Mouse (Mus musculus): Measurements from ENCODE around the gene Acbd4. TPM values are rescaled to one million over a fixed set of nuclear protein-coding genes. Genes with fewer than 3 reads are reported as not detected.

The Acbd4 gene
- polyA plus RNA-seq, 1 experiment from 2014 or later, result 17.0 TPM

- WGBS, result 93% methylated on average over 4 of the region's 4 CpGs
- Histone ChIP-seq H3K27me3 (replicated peaks; ENCODE audit: control insufficient read depth, insufficient read depth, low read length) (no peaks in the 10 kb centered on the region), H3K36me3 (ENCODE audit: control insufficient read depth, insufficient read depth) (peaks cover 31% of the 10 kb centered on the region), H3K4me1 (replicated peaks; ENCODE audit: control insufficient read depth, insufficient read depth, low read length) (no peaks in the 10 kb centered on the region), H3K9me3 (ENCODE audit: control insufficient read depth, low read length) (no peaks in the 10 kb centered on the region), H3K9ac (replicated peaks; ENCODE audit: low read depth, low read length) (no peak overlapping the region), H3K4me2 (ENCODE audit: low read length) (no peak overlapping the region), H3K4me3 (replicated peaks; ENCODE audit: low read length) (no peak overlapping the region), H3K27ac (ENCODE audit: low read length) (no peak overlapping the region)
- ATAC-seq, result no peak
These were observed 33.2 kb upstream of the Acbd4 start for GRCm38 (mm10) chr11:103068272-103068671.

GRCm38 (mm10) chr11:103068884-103069283 lies 32.6 kb upstream of the Acbd4 start:
- Histone ChIP-seq H3K36me3 (ENCODE audit: control insufficient read depth, insufficient read depth) (peaks cover 27% of the 10 kb centered on the region), H3K9me3 (ENCODE audit: control insufficient read depth, low read length) (no peaks in the 10 kb centered on the region), H3K4me2 (ENCODE audit: low read length) (no peak overlapping the region), H3K27me3 (replicated peaks; ENCODE audit: control insufficient read depth, insufficient read depth, low read length) (no peaks in the 10 kb centered on the region), H3K9ac (replicated peaks; ENCODE audit: low read depth, low read length) (no peak overlapping the region), H3K4me1 (replicated peaks; ENCODE audit: control insufficient read depth, insufficient read depth, low read length) (no peaks in the 10 kb centered on the region), H3K4me3 (replicated peaks; ENCODE audit: low read length) (no peak overlapping the region), H3K27ac (ENCODE audit: low read length) (no peak overlapping the region)
- 91% methylated on average over 11 of the region's 11 CpGs for WGBS
- no peak for ATAC-seq

GRCm38 (mm10) chr11:103069731-103070130 lies 31.8 kb upstream of the Acbd4 start:
- H3K9ac ChIP-seq (replicated peaks; ENCODE audit: low read depth, low read length), result no peak overlapping the region
- no peak overlapping the region for H3K4me2 ChIP-seq (ENCODE audit: low read length)
- H3K4me1 ChIP-seq (replicated peaks; ENCODE audit: control insufficient read depth, insufficient read depth, low read length), result no peaks in the 10 kb centered on the region
- ATAC-seq, result no peak
- 100% methylated on average over 2 of the region's 2 CpGs for WGBS
- peaks cover 19% of the 10 kb centered on the region for H3K36me3 ChIP-seq (ENCODE audit: control insufficient read depth, insufficient read depth)
- no peak overlapping the region for H3K27ac ChIP-seq (ENCODE audit: low read length)
- H3K4me3 ChIP-seq (replicated peaks; ENCODE audit: low read length), result no peak overlapping the region
- no peaks in the 10 kb centered on the region for H3K27me3 ChIP-seq (replicated peaks; ENCODE audit: control insufficient read depth, insufficient read depth, low read length)
- no peaks in the 10 kb centered on the region for H3K9me3 ChIP-seq (ENCODE audit: control insufficient read depth, low read length)

GRCm38 (mm10) chr11:103070322-103070880 lies 31.1 kb upstream of the Acbd4 start:
- H3K9me3 ChIP-seq (ENCODE audit: control insufficient read depth, low read length), result no peaks in the 10 kb centered on the region
- no peak overlapping the region for H3K4me2 ChIP-seq (ENCODE audit: low read length)
- H3K27me3 ChIP-seq (replicated peaks; ENCODE audit: control insufficient read depth, insufficient read depth, low read length), result no peaks in the 10 kb centered on the region
- H3K27ac ChIP-seq (ENCODE audit: low read length), result no peak overlapping the region
- H3K4me1 ChIP-seq (replicated peaks; ENCODE audit: control insufficient read depth, insufficient read depth, low read length), result no peaks in the 10 kb centered on the region
- no peak overlapping the region for H3K9ac ChIP-seq (replicated peaks; ENCODE audit: low read depth, low read length)
- ATAC-seq, result no peak
- H3K4me3 ChIP-seq (replicated peaks; ENCODE audit: low read length), result no peak overlapping the region
- peaks cover 15% of the 10 kb centered on the region for H3K36me3 ChIP-seq (ENCODE audit: control insufficient read depth, insufficient read depth)
- 92% methylated on average over 10 of the region's 10 CpGs for WGBS

- Histone ChIP-seq H3K9ac (replicated peaks; ENCODE audit: low read depth, low read length) (no peak overlapping the region), H3K4me1 (replicated peaks; ENCODE audit: control insufficient read depth, insufficient read depth, low read length) (no peaks in the 10 kb centered on the region), H3K9me3 (ENCODE audit: control insufficient read depth, low read length) (no peaks in the 10 kb centered on the region), H3K36me3 (ENCODE audit: control insufficient read depth, insufficient read depth) (peaks cover 6% of the 10 kb centered on the region), H3K4me2 (ENCODE audit: low read length) (no peak overlapping the region), H3K27ac (ENCODE audit: low read length) (no peak overlapping the region), H3K4me3 (replicated peaks; ENCODE audit: low read length) (no peak overlapping the region), H3K27me3 (replicated peaks; ENCODE audit: control insufficient read depth, insufficient read depth, low read length) (no peaks in the 10 kb centered on the region)
- ATAC-seq, result no peak
- 95% methylated on average over 7 of the region's 7 CpGs for WGBS
These were observed 27.8 kb upstream of the Acbd4 start for GRCm38 (mm10) chr11:103073671-103074070.

- Histone ChIP-seq H3K4me3 (replicated peaks; ENCODE audit: low read length) (no peak overlapping the region), H3K4me1 (replicated peaks; ENCODE audit: control insufficient read depth, insufficient read depth, low read length) (no peaks in the 10 kb centered on the region), H3K27ac (ENCODE audit: low read length) (no peak overlapping the region), H3K4me2 (ENCODE audit: low read length) (no peak overlapping the region), H3K36me3 (ENCODE audit: control insufficient read depth, insufficient read depth) (0 out of 2 replicates have a peak, but pooled peaks cover 2% of the 10 kb centered on the region), H3K27me3 (replicated peaks; ENCODE audit: control insufficient read depth, insufficient read depth, low read length) (no peaks in the 10 kb centered on the region), H3K9ac (replicated peaks; ENCODE audit: low read depth, low read length) (no peak overlapping the region), H3K9me3 (ENCODE audit: control insufficient read depth, low read length) (no peaks in the 10 kb centered on the region)
- 60% methylated on average over 10 of the region's 10 CpGs for WGBS
- no peak for ATAC-seq
These were observed 27.3 kb upstream of the Acbd4 start for GRCm38 (mm10) chr11:103074121-103074650.

- 23% methylated on average over 10 of the region's 10 CpGs for WGBS
- Histone ChIP-seq H3K4me1 (replicated peaks; ENCODE audit: control insufficient read depth, insufficient read depth, low read length) (no peaks in the 10 kb centered on the region), H3K4me3 (replicated peaks; ENCODE audit: low read length) (no peak overlapping the region), H3K9me3 (ENCODE audit: control insufficient read depth, low read length) (no peaks in the 10 kb centered on the region), H3K4me2 (ENCODE audit: low read length) (no peak overlapping the region), H3K27me3 (replicated peaks; ENCODE audit: control insufficient read depth, insufficient read depth, low read length) (0 out of 2 replicates have a peak, but pooled peaks cover under 1% of the 10 kb centered on the region), H3K9ac (replicated peaks; ENCODE audit: low read depth, low read length) (no peak overlapping the region), H3K36me3 (ENCODE audit: control insufficient read depth, insufficient read depth) (0 out of 2 replicates have a peak, but pooled peaks cover 2% of the 10 kb centered on the region), H3K27ac (ENCODE audit: low read length) (no peak overlapping the region)
- ATAC-seq, result no peak
These were observed 26.6 kb upstream of the Acbd4 start for GRCm38 (mm10) chr11:103074796-103075323.

GRCm38 (mm10) chr11:103076010-103076409 lies 25.5 kb upstream of the Acbd4 start:
- WGBS, result 93% methylated on average over 7 of the region's 7 CpGs
- Histone ChIP-seq H3K27me3 (replicated peaks; ENCODE audit: control insufficient read depth, insufficient read depth, low read length) (peaks cover 11% of the 10 kb centered on the region), H3K4me1 (replicated peaks; ENCODE audit: control insufficient read depth, insufficient read depth, low read length) (peaks cover 10% of the 10 kb centered on the region), H3K9ac (replicated peaks; ENCODE audit: low read depth, low read length) (no peak overlapping the region), H3K36me3 (ENCODE audit: control insufficient read depth, insufficient read depth) (no peaks in the 10 kb centered on the region), H3K27ac (ENCODE audit: low read length) (no peak overlapping the region), H3K4me3 (replicated peaks; ENCODE audit: low read length) (no peak overlapping the region), H3K4me2 (ENCODE audit: low read length) (no peak overlapping the region), H3K9me3 (ENCODE audit: control insufficient read depth, low read length) (no peaks in the 10 kb centered on the region)
- ATAC-seq, result no peak

GRCm38 (mm10) chr11:103076581-103076980 lies 24.9 kb upstream of the Acbd4 start:
- no peak for ATAC-seq
- Histone ChIP-seq H3K27me3 (replicated peaks; ENCODE audit: control insufficient read depth, insufficient read depth, low read length) (peaks cover 17% of the 10 kb centered on the region), H3K9ac (replicated peaks; ENCODE audit: low read depth, low read length) (no peak overlapping the region), H3K4me1 (replicated peaks; ENCODE audit: control insufficient read depth, insufficient read depth, low read length) (peaks cover 10% of the 10 kb centered on the region), H3K36me3 (ENCODE audit: control insufficient read depth, insufficient read depth) (no peaks in the 10 kb centered on the region), H3K9me3 (ENCODE audit: control insufficient read depth, low read length) (no peaks in the 10 kb centered on the region), H3K4me3 (replicated peaks; ENCODE audit: low read length) (no peak overlapping the region), H3K4me2 (ENCODE audit: low read length) (no peak overlapping the region), H3K27ac (ENCODE audit: low read length) (no peak overlapping the region)
- 85% methylated on average over 8 of the region's 8 CpGs for WGBS

All from forebrain, embryonic 16.5 days (tissue).